Mouse (Mus musculus) cortical plate, adult 2 months (tissue): ENCODE measurements around the gene Arvcf. TPM values are rescaled to one million over a fixed set of nuclear protein-coding genes. Genes with fewer than 3 reads are reported as not detected.

Experiments
- H3K27ac ChIP-seq: fragments of 200-500 bp; 2 replicates; pipeline ENCODE4 v1.5.1; 2012; ENCODE audit warnings: low read length, control low read depth, inconsistent platforms; ENCODE audit not compliant: insufficient read depth
- H3K4me1 ChIP-seq: fragments of 200-500 bp; 2 replicates; pipeline ENCODE4 v1.6.1; 2011; ENCODE audit warnings: low read length; ENCODE audit not compliant: control insufficient read depth, insufficient read depth
- H3K4me3 ChIP-seq: fragments of 200-500 bp; 2 replicates; pipeline ENCODE4 v1.5.1; 2011; ENCODE audit warnings: mild to moderate bottlenecking, low read length, control low read depth; ENCODE audit not compliant: insufficient read depth
- CTCF ChIP-seq: fragments of 200-500 bp; IDR thresholded peaks from 2 replicates; pipeline ENCODE4 v1.5.1; 2011; ENCODE audit warnings: mild to moderate bottlenecking, control low read depth, low read length; ENCODE audit not compliant: insufficient read depth; ENCODE audit errors: extremely low read depth
- POLR2A ChIP-seq: fragments of 200-500 bp; IDR thresholded peaks from 2 replicates; pipeline ENCODE4 v1.6.1; 2011; ENCODE audit warnings: mild to moderate bottlenecking, low read length, control low read depth; ENCODE audit not compliant: insufficient read depth; ENCODE audit errors: extremely low read depth
- polyA plus RNA-seq: library from polyadenylated mRNA; depleted of rRNA; stranded (reverse); fragments of >200 nt; gene quantifications from 2 replicates; pipeline ENCODE4 v1.2.3, GENCODE M21; 2012

Arvcf gene
- polyA plus RNA-seq, 1 experiment, result 30.6 TPM

DNA sequence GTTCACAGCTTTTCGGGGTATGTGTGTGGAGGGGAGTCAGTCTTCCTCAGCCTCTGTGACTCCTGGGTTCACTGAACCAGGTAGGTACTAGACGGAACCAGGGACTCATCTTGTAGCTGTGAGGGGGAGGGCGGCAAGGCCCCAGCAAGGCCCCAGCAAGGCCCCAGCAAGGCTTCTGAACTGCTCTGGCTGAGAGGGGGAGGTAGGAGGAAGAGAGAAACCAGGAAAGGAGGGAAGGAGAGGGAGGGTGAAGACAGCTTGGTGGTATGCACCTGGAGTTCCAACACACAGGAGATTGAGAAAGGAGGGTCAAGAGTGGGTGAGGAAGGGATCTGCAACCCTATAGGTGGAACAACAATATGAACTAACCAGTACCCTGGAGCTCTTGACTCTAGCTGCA lies 68.9 kb downstream of the Arvcf start:
- H3K4me1 ChIP-seq, result peaks cover 12% of the 10 kb centered on the region
- H3K4me3 ChIP-seq, result peak overlapping the region; percentile 12; the same call in 1 of the 2 replicates
- TF ChIP-seq CTCF, result no peak
- no peak for TF ChIP-seq POLR2A
- H3K27ac ChIP-seq, result peak overlapping the region; percentile 92

DNA sequence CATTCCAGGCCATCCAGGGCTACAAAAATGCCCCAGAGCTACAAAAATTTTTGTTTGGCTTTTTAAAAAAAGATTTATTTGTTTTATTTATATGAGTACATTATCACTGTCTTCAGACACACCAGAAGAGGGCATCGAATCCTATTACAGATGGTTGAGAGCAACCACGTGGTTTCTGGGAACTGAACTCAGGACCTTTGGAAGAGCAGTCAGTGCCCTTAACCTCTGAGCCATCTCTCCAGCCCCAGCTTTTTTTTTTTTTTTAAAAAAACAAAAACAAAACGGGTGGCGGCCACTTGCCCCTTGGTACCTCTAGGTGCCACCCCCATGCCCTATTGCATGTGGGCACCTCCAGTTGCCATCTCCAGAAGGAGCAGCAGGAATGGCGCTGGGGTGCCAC lies 69.5 kb downstream of the Arvcf start:
- no peak overlapping the region for H3K27ac ChIP-seq
- no peak overlapping the region for H3K4me3 ChIP-seq
- TF ChIP-seq POLR2A (no peak), CTCF (no peak)
- H3K4me1 ChIP-seq, result peaks cover 9% of the 10 kb centered on the region

DNA sequence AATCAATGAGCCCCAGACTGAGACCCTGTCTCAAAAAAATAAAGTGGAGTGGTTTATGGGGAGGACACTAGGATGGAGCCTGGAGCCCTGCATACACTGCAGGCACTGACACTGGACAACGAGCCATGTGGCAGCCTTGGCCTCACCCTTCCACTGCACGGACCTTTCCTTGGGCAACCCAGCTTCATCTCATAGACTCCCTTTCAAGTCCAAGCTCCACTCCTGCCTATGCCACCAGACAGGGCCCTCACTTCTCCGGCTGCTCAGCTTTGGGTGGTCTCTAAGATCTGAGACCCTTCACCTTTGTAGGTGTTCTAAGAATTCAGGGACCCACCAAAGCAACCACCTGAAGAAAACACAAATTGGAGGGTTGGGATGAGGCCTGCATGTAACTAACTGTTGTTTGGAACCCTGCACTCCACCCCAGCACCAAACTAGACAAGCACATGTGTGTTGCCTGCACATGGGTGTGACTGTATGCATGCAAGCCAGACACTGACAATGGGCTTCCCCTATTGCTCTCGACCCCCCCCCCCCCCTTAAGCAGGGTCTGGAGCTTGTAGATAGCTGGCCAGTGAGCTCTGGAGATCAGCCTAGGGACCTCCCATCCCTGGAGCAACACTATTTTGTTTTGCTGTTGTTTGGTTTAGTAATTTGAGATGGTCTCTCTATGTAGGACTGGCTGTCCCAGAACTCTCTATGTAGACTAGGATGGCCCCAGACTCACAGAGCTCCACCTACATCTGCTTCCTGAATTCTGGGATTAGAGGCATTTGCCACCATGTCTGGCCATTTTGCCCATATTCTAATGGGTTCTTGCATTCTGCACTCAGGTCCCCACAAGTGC lies 71.0 kb downstream of the Arvcf start:
- peaks cover 7% of the 10 kb centered on the region for H3K4me1 ChIP-seq
- no peak overlapping the region for H3K27ac ChIP-seq
- TF ChIP-seq CTCF, result no peak
- no peak for TF ChIP-seq POLR2A

DNA sequence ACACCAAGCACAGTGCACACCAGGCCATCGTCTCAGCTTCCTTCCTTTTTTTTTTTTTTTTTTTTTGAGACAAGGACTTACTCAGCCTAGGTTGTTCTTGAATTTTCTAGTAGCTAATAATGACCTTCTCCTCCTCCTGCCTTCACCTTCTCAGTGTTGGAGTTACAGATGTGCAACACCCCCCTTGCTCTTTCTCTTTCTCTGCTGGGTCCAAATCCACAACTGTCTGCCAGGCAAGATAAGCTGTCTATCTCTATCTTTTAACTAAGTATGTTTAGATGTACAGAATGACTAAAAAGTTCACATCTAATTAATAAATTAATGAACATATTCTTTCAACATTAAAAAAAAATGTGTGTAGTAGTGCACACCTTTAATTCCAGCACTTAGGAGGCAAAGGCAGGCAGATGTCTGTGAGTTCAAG lies 71.6 kb downstream of the Arvcf start:
- peaks cover 9% of the 10 kb centered on the region for H3K4me1 ChIP-seq
- H3K27ac ChIP-seq, result no peak overlapping the region
- no peak overlapping the region for H3K4me3 ChIP-seq
- TF ChIP-seq POLR2A (no peak), CTCF (no peak)

More for the DNA sequence above, 71.0 kb downstream of the Arvcf start:
- no peak overlapping the region for H3K4me3 ChIP-seq

DNA sequence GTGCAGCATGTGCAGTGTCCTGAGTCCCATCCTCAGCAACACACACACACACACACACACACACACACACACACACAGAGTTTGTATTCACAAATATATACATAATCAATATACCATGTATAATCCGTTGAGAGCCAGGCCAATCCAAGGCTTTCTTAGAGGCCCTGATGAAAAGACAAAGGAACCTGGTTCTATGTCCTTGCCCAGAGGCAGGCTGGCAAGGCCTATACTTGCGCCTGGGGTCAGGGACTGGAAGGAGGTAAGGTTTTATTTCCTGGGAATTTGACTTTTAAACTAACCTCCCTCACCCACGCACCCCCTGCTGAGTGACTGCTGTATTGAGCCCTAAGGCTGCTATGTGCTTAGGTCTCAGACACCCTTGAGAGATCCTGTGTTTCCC lies 72.6 kb downstream of the Arvcf start:
- H3K4me3 ChIP-seq, result no peak overlapping the region
- peaks cover 9% of the 10 kb centered on the region for H3K4me1 ChIP-seq
- H3K27ac ChIP-seq, result no peak overlapping the region
- TF ChIP-seq CTCF (no peak), POLR2A (no peak)

DNA sequence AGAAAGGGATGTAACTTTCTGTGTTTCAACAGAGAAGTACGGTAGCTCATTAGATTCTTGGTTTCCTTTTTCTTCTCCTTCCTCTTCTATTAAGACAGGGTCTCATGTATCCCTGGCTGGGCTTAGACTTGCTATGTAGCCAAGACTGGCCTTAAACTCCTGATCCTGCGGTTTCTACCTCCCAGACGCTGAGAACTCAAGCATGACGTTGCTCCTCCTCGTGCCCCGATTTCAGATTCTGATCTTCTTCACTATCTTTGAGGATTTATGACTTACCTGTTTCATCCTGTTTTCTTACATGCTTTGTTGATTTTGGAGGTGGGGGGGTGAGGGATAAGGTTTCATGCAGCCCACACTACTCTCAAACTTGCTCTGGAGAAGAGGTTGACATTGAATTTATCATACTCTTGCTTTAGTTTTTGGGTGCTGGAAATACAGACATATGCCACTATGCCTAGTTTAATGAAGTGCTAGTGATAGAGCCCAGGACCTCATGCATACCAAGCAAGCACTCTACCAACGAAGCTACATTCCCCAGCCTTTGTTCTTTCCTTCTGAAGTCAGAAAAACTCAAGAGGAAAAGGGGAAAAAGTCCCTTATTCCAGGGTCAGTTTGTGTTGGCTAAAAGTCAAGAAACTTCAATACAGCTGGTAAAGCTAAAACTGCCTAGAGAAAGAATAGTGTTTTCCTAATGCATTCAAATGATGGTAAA lies 75.4 kb downstream of the Arvcf start:
- TF ChIP-seq CTCF, result no peak
- TF ChIP-seq POLR2A, result no peak
- Histone ChIP-seq H3K4me1 (peaks cover 5% of the 10 kb centered on the region), H3K27ac (no peak overlapping the region), H3K4me3 (no peak overlapping the region)

DNA sequence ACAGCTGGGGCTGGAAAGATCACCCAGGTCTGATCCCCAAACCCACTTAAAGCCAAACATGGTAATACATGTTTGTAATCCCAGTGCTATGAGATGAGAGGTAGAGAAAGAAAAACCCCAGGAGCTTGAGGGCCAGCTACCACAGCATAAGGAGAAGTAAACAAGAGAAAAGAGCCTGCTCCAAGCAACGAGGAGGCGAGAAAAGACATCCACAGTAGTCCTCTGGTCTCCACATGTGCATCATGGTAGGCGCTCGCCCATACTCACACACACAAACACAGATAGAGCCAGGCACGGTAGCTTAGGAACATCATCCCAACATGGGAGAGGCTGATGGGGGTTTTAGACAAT lies 75.9 kb downstream of the Arvcf start:
- H3K4me3 ChIP-seq, result no peak overlapping the region; the same call in 1 of the 2 replicates
- TF ChIP-seq POLR2A (no peak), CTCF (no peak)
- H3K27ac ChIP-seq, result no peak overlapping the region
- H3K4me1 ChIP-seq, result peaks cover 5% of the 10 kb centered on the region

DNA sequence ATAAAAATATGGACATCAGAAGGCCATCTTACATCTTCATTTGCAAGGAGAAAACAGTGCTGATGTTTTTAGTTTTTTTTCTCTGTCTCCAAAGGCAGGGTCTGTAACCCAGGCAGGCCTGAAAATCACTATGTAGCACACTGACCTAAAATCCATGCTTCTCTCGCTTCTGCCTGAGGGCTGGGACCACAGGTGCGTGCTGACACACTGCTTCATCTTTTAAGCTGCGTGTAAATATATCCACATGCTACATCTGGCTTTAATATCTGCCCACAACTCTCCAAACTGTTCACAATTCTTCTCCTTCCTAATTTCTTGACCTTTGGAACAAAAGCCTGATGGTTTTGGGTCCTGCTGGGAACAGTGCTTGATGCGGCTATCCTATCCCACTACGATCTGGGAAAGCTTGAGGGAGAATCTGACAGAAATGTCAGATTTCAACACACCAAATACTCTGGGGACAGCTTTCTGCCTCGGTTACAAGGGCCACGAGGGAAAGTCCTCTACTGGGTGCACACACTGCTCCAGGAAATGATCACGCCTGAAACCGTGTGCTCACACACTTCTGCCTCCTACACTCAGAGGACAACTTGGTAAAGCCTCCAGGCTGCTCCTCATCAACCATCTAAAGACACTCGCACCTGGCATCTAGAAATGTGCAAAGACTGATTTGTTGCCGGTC lies 76.5 kb downstream of the Arvcf start:
- Histone ChIP-seq H3K27ac (no peak overlapping the region), H3K4me1 (peaks cover 5% of the 10 kb centered on the region), H3K4me3 (peak overlapping the region; percentile 96; the same call in 1 of the 2 replicates)
- TF ChIP-seq POLR2A, result no peak
- no peak for TF ChIP-seq CTCF

DNA sequence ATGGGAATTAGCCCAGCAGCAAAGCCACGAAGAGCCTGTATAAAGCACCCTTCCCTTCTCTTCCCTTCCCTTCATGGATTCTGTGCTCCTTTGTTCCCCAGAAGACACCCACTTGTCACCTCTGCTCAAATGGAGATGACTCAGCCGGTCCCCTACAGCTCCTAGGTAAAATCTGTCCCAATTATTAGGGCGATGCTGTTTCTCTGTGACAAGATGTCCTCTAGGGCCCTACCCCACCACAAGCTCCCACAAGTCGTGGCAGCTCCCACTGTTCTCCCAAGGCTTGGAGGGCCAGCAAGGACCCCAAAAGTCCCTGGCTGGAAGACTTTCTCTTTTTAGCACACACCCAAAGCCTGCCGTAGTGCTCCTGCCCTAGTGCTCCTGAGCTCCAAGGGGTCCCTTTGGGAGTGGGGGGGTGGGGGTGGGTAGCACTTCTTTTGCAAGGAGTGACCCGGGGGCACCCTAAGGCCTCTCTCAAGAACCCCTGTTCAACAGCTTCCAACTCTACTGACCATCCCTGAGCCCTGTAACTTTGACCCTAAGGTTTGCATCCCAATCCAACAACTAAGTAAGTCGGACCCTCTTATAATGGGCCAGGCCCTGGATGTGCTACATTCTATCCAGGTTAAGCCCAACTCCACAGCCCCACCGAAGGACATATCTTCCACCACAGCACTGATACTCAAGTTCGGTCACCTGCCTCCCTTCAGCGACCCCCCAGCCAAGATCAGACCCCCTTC lies 77.7 kb downstream of the Arvcf start:
- Histone ChIP-seq H3K4me3 (peak overlapping the region; percentile 96), H3K4me1 (peaks cover 5% of the 10 kb centered on the region), H3K27ac (peak overlapping the region; percentile 90)
- no peak for TF ChIP-seq POLR2A
- no peak for TF ChIP-seq CTCF
